Mouse (Mus musculus) liver, postnatal 0 days (tissue): ENCODE data around the gene Zfp609.

Source experiments
- CTCF ChIP-seq: sonication (generic); IDR thresholded peaks from 2 replicates; pipeline ENCODE4 v1.5.1; 2016; ENCODE audit warnings: antibody characterized with exemption, low read depth
- EP300 ChIP-seq: IDR thresholded peaks from 2 replicates; pipeline ENCODE4 v1.6.1; 2016; ENCODE audit warnings: antibody characterized with exemption, low read depth, mild to moderate bottlenecking

GRCm38 (mm10) chr9:65793506-65793905 is 33.9 kb downstream of the Zfp609 start:
- no peak for TF ChIP-seq EP300
- TF ChIP-seq CTCF: no peak
